Mouse (Mus musculus) cerebellum, adult 11-12 months (tissue): ENCODE results near the gene N4bp2l1.
A peak's percentile ranks its signal among the peaks of the same experiment; 100 is the strongest.

ENCODE experiments used
- DNase-seq: peaks from one replicate; pipeline ENCODE4 v3.0.0; 2022

The N4bp2l1 gene

GRCm38 (mm10) chr5:150561783-150562182 is 35.2 kb downstream of the N4bp2l1 start:
- no peak for DNase-seq

- no peak for DNase-seq
Measured at GRCm38 (mm10) chr5:150561376-150561775, 35.6 kb downstream of the N4bp2l1 start.

GRCm38 (mm10) chr5:150560851-150561250 is 36.1 kb downstream of the N4bp2l1 start:
- DNase-seq, result no peak

DNA sequence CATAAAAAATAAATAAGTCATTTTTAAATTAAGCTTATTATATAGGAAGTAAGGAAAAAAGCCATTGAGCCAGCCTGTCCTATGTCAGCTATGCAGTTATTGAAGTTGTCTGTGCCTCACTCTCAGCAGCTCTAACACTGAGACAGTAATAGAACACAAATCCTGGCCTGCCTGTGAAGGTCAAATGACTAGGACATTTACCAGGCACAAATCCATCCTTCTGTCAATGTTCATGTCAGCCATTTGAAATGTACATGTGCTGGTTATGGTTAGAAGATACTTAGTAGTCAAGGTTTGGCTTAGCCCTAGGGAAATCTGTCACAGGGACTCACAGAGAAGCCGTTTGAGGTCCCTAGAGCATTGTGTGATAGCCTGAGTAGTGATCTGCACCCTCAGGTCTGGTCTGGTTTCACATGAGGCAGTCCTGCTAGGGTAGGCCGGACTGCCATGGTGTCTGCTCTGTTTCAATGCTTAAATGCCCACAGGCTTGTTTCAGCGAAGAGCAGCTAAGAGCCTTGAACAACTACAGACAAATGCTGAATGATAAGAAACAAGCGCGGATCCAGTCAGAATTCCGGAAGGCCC is 37.4 kb downstream of the N4bp2l1 start:
- DNase-seq, result no peak

DNA sequence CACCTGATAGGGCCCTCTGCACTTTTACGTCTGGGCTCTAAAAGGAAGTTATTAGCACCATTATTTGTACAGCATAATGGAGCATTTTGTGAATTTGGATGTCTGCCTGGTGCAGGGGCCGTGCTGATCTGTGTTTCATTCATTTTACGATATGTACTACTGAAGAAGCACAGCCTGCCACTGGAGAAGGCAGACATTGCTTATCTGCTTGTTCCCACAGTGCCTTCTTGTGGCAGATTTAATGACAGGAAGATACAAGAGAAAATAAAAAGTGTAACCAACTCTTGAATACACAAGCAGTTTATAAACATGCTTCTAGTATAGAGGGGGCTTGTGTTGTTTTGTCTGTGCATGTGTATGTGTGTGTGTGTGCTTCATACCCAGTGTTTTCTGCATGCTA is 45.4 kb downstream of the N4bp2l1 start:
- DNase-seq, result no peak

GRCm38 (mm10) chr5:150543184-150543583 is 53.8 kb downstream of the N4bp2l1 start:
- no peak for DNase-seq

DNA sequence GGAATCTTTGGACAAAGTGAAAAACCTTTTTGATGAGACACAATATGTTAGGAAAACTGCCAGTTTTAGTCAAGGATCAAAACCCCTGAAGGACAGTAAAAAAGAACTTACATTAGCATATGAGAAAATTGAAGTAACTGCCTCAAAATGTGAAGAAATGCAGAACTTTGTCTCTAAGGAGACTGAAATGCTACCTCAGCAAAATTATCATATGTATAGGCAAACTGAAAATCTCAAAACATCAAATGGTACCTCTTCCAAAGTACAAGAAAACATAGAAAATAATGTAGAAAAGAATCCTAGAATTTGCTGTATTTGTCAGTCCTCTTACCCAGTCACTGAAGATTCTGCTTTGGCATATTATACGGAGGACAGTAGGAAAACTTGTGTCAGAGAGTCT is 55.7 kb downstream of the N4bp2l1 start:
- no peak for DNase-seq

DNA sequence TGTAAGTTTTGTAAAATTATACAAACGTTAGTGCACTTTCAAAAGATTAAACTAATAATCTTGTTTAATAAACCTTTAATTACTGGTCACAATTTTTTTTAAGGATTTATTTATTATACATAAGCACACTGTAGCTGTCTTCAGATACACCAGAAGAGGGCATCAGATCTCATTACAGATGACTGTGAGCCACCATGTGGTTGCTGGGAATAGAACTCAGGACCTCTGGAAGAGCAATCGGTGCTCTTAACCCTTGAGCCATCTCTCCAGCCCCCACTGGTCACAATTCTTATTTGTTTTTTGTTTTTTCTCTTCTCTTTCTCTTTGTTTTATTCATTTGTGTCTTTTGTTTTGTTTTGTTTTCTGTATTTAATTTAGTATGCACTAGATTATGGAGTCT is 71.7 kb downstream of the N4bp2l1 start:
- DNase-seq, result no peak

- no peak for DNase-seq
Measured at GRCm38 (mm10) chr5:150522867-150523234, 74.1 kb downstream of the N4bp2l1 start.

DNA sequence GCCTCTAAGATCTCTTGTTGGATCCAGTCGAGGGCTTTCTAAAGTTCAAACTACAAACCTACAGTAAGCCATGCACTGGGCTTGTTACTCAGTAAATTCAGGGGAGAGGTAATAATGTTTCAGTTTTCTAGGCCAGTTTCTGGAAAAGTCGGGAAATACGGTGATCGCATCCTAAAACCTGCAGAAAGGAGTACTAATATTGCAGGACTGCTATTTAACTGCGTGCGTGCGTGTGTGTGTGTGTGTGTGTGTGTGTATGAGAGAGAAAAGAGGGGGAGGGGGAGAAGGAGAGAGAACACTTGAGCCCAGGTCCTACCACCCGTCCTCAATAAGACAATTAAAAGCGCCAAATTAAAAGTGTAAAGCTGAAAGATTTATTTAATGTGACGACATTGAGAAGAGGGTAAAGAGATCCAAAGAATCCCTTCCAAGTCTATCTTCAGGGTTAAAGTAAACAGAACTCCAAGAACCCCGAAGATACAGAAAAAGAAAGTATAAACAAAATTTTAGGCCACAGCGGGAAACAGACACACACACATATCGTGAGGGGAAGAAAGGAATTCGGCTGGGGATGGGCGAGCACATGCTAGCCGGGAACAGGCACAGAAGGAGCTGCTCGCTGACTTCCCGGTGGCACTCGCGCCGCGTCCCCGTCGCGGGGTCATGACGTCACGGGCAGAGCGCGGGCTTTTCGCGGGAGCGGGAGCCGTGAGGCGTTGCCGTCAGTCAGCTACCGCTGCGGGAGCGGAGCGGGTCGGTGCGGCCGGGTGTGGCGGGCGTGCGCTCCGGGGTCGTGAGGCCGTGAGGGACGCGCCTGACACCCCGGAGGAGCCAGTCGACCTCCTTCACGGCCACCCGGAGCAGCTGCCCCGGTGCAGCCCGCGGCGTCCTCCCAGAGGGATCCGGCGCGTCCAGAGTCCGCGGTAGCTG is 74.8 kb downstream of the N4bp2l1 start, which contains the start of gene Brca2:
Gene Brca2, plus strand, starts transcription at position 694 of the 930 bp plus-strand sequence.
- peak; percentile 88 for DNase-seq
